ENCODE assay signal across 14 mouse cellular contexts in genomic region chr8:122845662-122846061, GRCm38 (mm10). TPM values are rescaled to one million over a fixed set of nuclear protein-coding genes. Genes with fewer than 3 reads are reported as not detected.
DNase-seq lines count a peak whose midpoint lies in the region; ATAC-seq and TF ChIP-seq lines count a peak whose summit lies in the region.
"Had no signal": no experiment of that assay in that cellular context is flagged by ENCODE, and none has a peak within 500 bp of the region (broad histone marks: within the 10 kb centered on the region; RNA-seq: fewer than 3 reads in every experiment).

No protein-coding gene starts in this region.

- no peak for TF ChIP-seq CTCF in midbrain, postnatal 0 days (IDR thresholded peaks at IDR 0.05)

- no peak overlapping the region for H3ac ChIP-seq in myocyte (ENCODE audit: control insufficient read depth, insufficient read length)

- no peak for TF ChIP-seq POLR2A in myocyte (IDR thresholded peaks at IDR 0.05; ENCODE audit: insufficient read length, low read depth)

- H3K27ac ChIP-seq in hindbrain, embryonic 14.5 days = no peak overlapping the region
- H3K27ac ChIP-seq in hindbrain, embryonic 12.5 days = no peak overlapping the region
- no peak overlapping the region for H3K27ac ChIP-seq in midbrain, postnatal 0 days (ENCODE audit: low read depth, low read length)
- no peak overlapping the region for H3K27ac ChIP-seq in midbrain, embryonic 15.5 days
- H3K27ac ChIP-seq: heart, embryonic 10.5 days; liver, embryonic 15.5 days; midbrain, embryonic 12.5 days; neural tube, embryonic 13.5 days had no signal

- DNase-seq in adrenal gland, adult 2 months = peak; percentile 26
- no peak for DNase-seq in adrenal gland, postnatal 4 days (ENCODE audit: low spot score in 2 of 2)
- DNase-seq in hindbrain, embryonic 14.5 days (ENCODE audit: low spot score) = peak; percentile 30
- peak; percentile 40 for DNase-seq in midbrain, postnatal 0 days (ENCODE audit: low spot score)
- DNase-seq in spleen, postnatal 14 days (ENCODE audit: low spot score in 2 of 2) = no peak
- DNase-seq: right cerebral cortex, postnatal 25 days had no signal

- 83% methylated on average over 4 of the region's 4 CpGs for WGBS in hindbrain, embryonic 14.5 days
- WGBS in hindbrain, embryonic 12.5 days = 86% methylated on average over 4 of the region's 4 CpGs
- WGBS in midbrain, postnatal 0 days = 84% methylated on average over 4 of the region's 4 CpGs
- 80% methylated on average over 4 of the region's 4 CpGs for WGBS in midbrain, embryonic 15.5 days

- no peaks in the 10 kb centered on the region for H3K36me3 ChIP-seq in hindbrain, embryonic 14.5 days (replicated peaks; ENCODE audit: control insufficient read depth, insufficient read depth)
- H3K36me3 ChIP-seq in hindbrain, embryonic 12.5 days = no peaks in the 10 kb centered on the region
- H3K36me3 ChIP-seq in midbrain, postnatal 0 days (ENCODE audit: insufficient read depth, low read length) = no peaks in the 10 kb centered on the region
- H3K36me3 ChIP-seq in midbrain, embryonic 15.5 days (replicated peaks) = no peaks in the 10 kb centered on the region
- H3K36me3 ChIP-seq in myocyte (ENCODE audit: control insufficient read depth, insufficient read depth) = no peaks in the 10 kb centered on the region
- H3K36me3 ChIP-seq: heart, embryonic 10.5 days; liver, embryonic 15.5 days; midbrain, embryonic 12.5 days; neural tube, embryonic 13.5 days had no signal

- no peak overlapping the region for H3K4me3 ChIP-seq in hindbrain, embryonic 14.5 days (replicated peaks; ENCODE audit: low read length)
- no peak overlapping the region for H3K4me3 ChIP-seq in hindbrain, embryonic 12.5 days
- H3K4me3 ChIP-seq in midbrain, postnatal 0 days (ENCODE audit: low read depth, low read length) = no peak overlapping the region
- no peak overlapping the region for H3K4me3 ChIP-seq in midbrain, embryonic 15.5 days
- H3K4me3 ChIP-seq in myocyte = no peak overlapping the region
- H3K4me3 ChIP-seq: heart, embryonic 10.5 days; liver, embryonic 15.5 days; midbrain, embryonic 12.5 days; neural tube, embryonic 13.5 days had no signal

- no peak overlapping the region for H3K9ac ChIP-seq in hindbrain, embryonic 14.5 days
- H3K9ac ChIP-seq in hindbrain, embryonic 12.5 days = no peak overlapping the region
- H3K9ac ChIP-seq in midbrain, postnatal 0 days (replicated peaks; ENCODE audit: low read length, poor library complexity, severe bottlenecking) = no peak overlapping the region
- no peak overlapping the region for H3K9ac ChIP-seq in midbrain, embryonic 15.5 days
- H3K9ac ChIP-seq: liver, embryonic 15.5 days; midbrain, embryonic 12.5 days; neural tube, embryonic 13.5 days had no signal

- ATAC-seq in hindbrain, embryonic 14.5 days (ENCODE audit: low FRiP score) = no peak
- no peak for ATAC-seq in hindbrain, embryonic 12.5 days (ENCODE audit: low FRiP score)
- ATAC-seq in midbrain, postnatal 0 days (ENCODE audit: low FRiP score) = no peak
- no peak for ATAC-seq in midbrain, embryonic 15.5 days (replicated peaks)
- ATAC-seq: hindbrain, embryonic 16.5 days had no signal

- H3K9me3 ChIP-seq in hindbrain, embryonic 14.5 days (ENCODE audit: control insufficient read depth, low read length) = no peaks in the 10 kb centered on the region
- H3K9me3 ChIP-seq in hindbrain, embryonic 12.5 days (replicated peaks) = no peaks in the 10 kb centered on the region
- no peaks in the 10 kb centered on the region for H3K9me3 ChIP-seq in midbrain, postnatal 0 days (ENCODE audit: low read length)
- no peaks in the 10 kb centered on the region for H3K9me3 ChIP-seq in midbrain, embryonic 15.5 days
- H3K9me3 ChIP-seq: heart, embryonic 10.5 days; liver, embryonic 15.5 days; midbrain, embryonic 12.5 days; neural tube, embryonic 13.5 days had no signal

- peaks cover 12% of the 10 kb centered on the region for H3K79me2 ChIP-seq in myocyte (ENCODE audit: control insufficient read depth, insufficient read depth)

- no peaks in the 10 kb centered on the region for H3K4me1 ChIP-seq in hindbrain, embryonic 14.5 days (replicated peaks; ENCODE audit: control insufficient read depth, insufficient read depth, low read length)
- H3K4me1 ChIP-seq in hindbrain, embryonic 12.5 days = peaks cover 8% of the 10 kb centered on the region
- no peaks in the 10 kb centered on the region for H3K4me1 ChIP-seq in midbrain, postnatal 0 days (ENCODE audit: insufficient read depth, low read length)
- H3K4me1 ChIP-seq in midbrain, embryonic 15.5 days = 0 out of 2 replicates have a peak, but pooled peaks cover 4% of the 10 kb centered on the region

- H3K27me3 ChIP-seq in hindbrain, embryonic 14.5 days (ENCODE audit: control insufficient read depth, insufficient read depth, low read length) = no peaks in the 10 kb centered on the region
- peaks cover 13% of the 10 kb centered on the region; the same call in 1 of the 2 replicates for H3K27me3 ChIP-seq in hindbrain, embryonic 12.5 days
- H3K27me3 ChIP-seq in midbrain, postnatal 0 days (ENCODE audit: insufficient read depth, low read length) = no peaks in the 10 kb centered on the region
- H3K27me3 ChIP-seq in midbrain, embryonic 15.5 days (replicated peaks) = no peaks in the 10 kb centered on the region
- no peaks in the 10 kb centered on the region for H3K27me3 ChIP-seq in myocyte (ENCODE audit: control insufficient read depth, insufficient read depth, insufficient read length)
- H3K27me3 ChIP-seq: neural tube, embryonic 13.5 days had no signal

- no peak overlapping the region for H3K4me2 ChIP-seq in hindbrain, embryonic 14.5 days (replicated peaks)
- no peak overlapping the region for H3K4me2 ChIP-seq in hindbrain, embryonic 12.5 days (replicated peaks)
- H3K4me2 ChIP-seq in midbrain, postnatal 0 days (ENCODE audit: low read depth, low read length, poor library complexity, severe bottlenecking) = no peak overlapping the region
- no peak overlapping the region for H3K4me2 ChIP-seq in midbrain, embryonic 15.5 days
- H3K4me2 ChIP-seq in myocyte (ENCODE audit: low read depth) = peak overlapping the region; percentile 12
- H3K4me2 ChIP-seq: liver, embryonic 15.5 days; midbrain, embryonic 12.5 days; neural tube, embryonic 13.5 days had no signal

TF ChIP-seq in myocyte, 11 proteins besides CTCF, POLR2A, EP300 and RAD21:
- TF ChIP-seq TCF3 (IDR thresholded peaks at IDR 0.05; ENCODE audit: insufficient read length, low read depth) = no peak
TF ChIP-seq in myocyte: peak in this region for 0.

RNA-seq across cellular contexts. Expression of gene Cdh15, which starts 2.1 kb away (rescaled TPM):
- total RNA-seq in adrenal gland, adult 2 months (2021) = under 1 TPM; 0.79 to 0.95 TPM
- polyA plus RNA-seq in adrenal gland, adult 2 months (2012; rRNA removed) = 0.72 and 0.79 TPM in 2 replicates
- 1 to 10 TPM in 1 of 2 experiments, under 1 TPM in 1; 0.62 to 1.8 TPM for total RNA-seq in adrenal gland, postnatal 4 days (2021)
- 1.5 TPM in 2 replicates for polyA plus RNA-seq in hindbrain, embryonic 14.5 days (2014; fragmentation: Nextera tagmentation; extraction: Ambion mirVana)
- 1.9 and 6.1 TPM in 2 replicates for polyA plus RNA-seq in hindbrain, embryonic 12.5 days (2016; fragmentation: Nextera tagmentation; extraction: Ambion mirVana)
- 0.14 and 1.8 TPM in 2 replicates for total RNA-seq in midbrain, postnatal 0 days (2014; rRNA removed)
- 3.5 and 4.0 TPM in 2 replicates for polyA plus RNA-seq in midbrain, postnatal 0 days (2015; fragmentation: Nextera tagmentation; extraction: Ambion mirVana)
- 2.0 and 2.1 TPM in 2 replicates for polyA plus RNA-seq in midbrain, embryonic 15.5 days (2015; fragmentation: Nextera tagmentation; extraction: Ambion mirVana)
- polyA plus RNA-seq in myocyte (2012; fragmentation: generic; extraction: Trizol) = 401 TPM

Comparison
In these comparisons a context has a peak if more than half of its experiments do, and no peak if none do; other contexts are left out.
1. DNase-seq: peak in adrenal gland, adult 2 months (single experiment), hindbrain, embryonic 14.5 days (single experiment) and midbrain, postnatal 0 days (single experiment); none in adrenal gland, postnatal 4 days (0 of 2) and spleen, postnatal 14 days (0 of 2).
2. RNA of gene Cdh15, which starts 2.1 kb away (polyA plus RNA-seq): 401 TPM in myocyte (single experiment); 3.5 to 4.0 TPM in midbrain, postnatal 0 days, 2.0 to 2.1 TPM in midbrain, embryonic 15.5 days, 1.9 to 6.1 TPM in hindbrain, embryonic 12.5 days, 1.5 TPM in hindbrain, embryonic 14.5 days and 0.72 to 0.79 TPM in adrenal gland, adult 2 months; every median in the first group is over 10 times any median in the second.